Mouse (Mus musculus) adrenal gland, postnatal 14 days (tissue): ENCODE results near the gene Gm2888. TPM values are rescaled to one million over a fixed set of nuclear protein-coding genes. Genes with fewer than 3 reads are reported as not detected.
"Not testable (repeated sequence)": the region's sequence is repeated elsewhere in the genome, so short reads cannot be mapped to it uniquely, and the experiment has no call there.

Experiments used
- DNase-seq: peaks from one replicate; pipeline ENCODE4 v3.0.0; 2021; ENCODE audit warnings: mixed read lengths
- long read RNA-seq, 2 experiments: library from polyadenylated mRNA; stranded (forward); transcript quantifications; one replicate each; pipeline ENCODE4 v2.0.0; 2021
- total RNA-seq: library from RNA; stranded (reverse); gene quantifications from 2 replicates; pipeline ENCODE4 v1.2.3, GENCODE M21; 2021

Gm2888 gene
- total RNA-seq, result not detected in 2 replicates
- long read RNA-seq, experiment 1, result 0 reads
- long read RNA-seq, experiment 2, result 0 reads

- DNase-seq, result not testable (repeated sequence)
Measured at GRCm38 (mm10) chr14:3029702-3030101, at the start of gene Gm2888. Gene Gm2888 (plus strand): TSS chr14:3030002.

- peak; percentile 19 for DNase-seq
Measured at GRCm38 (mm10) chr14:3048727-3049512, 19.1 kb downstream of the Gm2888 start, which contains the start of gene Gm2897. Gene Gm2897 (plus strand): TSS chr14:3049285.

- DNase-seq, result peak; percentile 13
Measured at GRCm38 (mm10) chr14:3049513-3049800, 19.7 kb downstream of the Gm2888 start.

GRCm38 (mm10) chr14:3050087-3050486 is 20.3 kb downstream of the Gm2888 start:
- peak; percentile 6 for DNase-seq

Other genes with a start within 250 kb of the Gm2888 start
- 1.0 TPM in 1 of 2 replicates, not detected in the other for gene Gm2897, start 19.3 kb downstream of the Gm2888 start, total RNA-seq
- not detected in 2 replicates for gene Gm10340, start 104.0 kb downstream of the Gm2888 start, total RNA-seq
- gene Gm5795, start 158.3 kb downstream of the Gm2888 start, total RNA-seq, result not detected in 2 replicates
- gene D830030K20Rik, start 178.5 kb downstream of the Gm2888 start, total RNA-seq, result 1.7 and 2.6 TPM in 2 replicates